Mouse (Mus musculus) stomach, postnatal 0 days (tissue): ENCODE results near the gene Slc5a6. TPM values are rescaled to one million over a fixed set of nuclear protein-coding genes. Genes with fewer than 3 reads are reported as not detected.
"Not testable (repeated sequence)": the region's sequence is repeated elsewhere in the genome, so short reads cannot be mapped to it uniquely, and the experiment has no call there.

Source experiments
- ATAC-seq: fragments of 200-750 bp; cut with Nextera tagmentation; 2 replicates; pipeline ENCODE4 v1.8.0; 2017; ENCODE audit not compliant: low FRiP score, low TSS enrichment
- DNase-seq: peaks from one replicate; pipeline ENCODE4 v3.0.0-alpha.2; 2016; ENCODE audit warnings: low spot score
- H3K27ac ChIP-seq: fragments of 300-500 bp; sonication (generic); replicated peaks from 2 replicates; pipeline ENCODE4 v1.5.1; 2014; ENCODE audit warnings: mild to moderate bottlenecking, control low read depth
- H3K27me3 ChIP-seq: fragments of 300-500 bp; sonication (generic); 2 replicates; pipeline ENCODE4 v1.6.1; 2014; ENCODE audit warnings: low read length; ENCODE audit not compliant: control insufficient read depth, insufficient read depth
- H3K36me3 ChIP-seq: fragments of 300-500 bp; sonication (generic); 2 replicates; pipeline ENCODE4 v1.6.1; 2014; ENCODE audit warnings: low read length, mixed read lengths; ENCODE audit not compliant: control insufficient read depth, insufficient read depth
- H3K4me1 ChIP-seq: fragments of 300-500 bp; sonication (generic); replicated peaks from 2 replicates; pipeline ENCODE4 v1.6.1; 2014; ENCODE audit warnings: antibody characterized with exemption; ENCODE audit not compliant: control insufficient read depth, insufficient read depth
- H3K4me2 ChIP-seq: fragments of 300-500 bp; sonication (generic); replicated peaks from 2 replicates; pipeline ENCODE4 v1.6.1; 2014; ENCODE audit warnings: low read depth, mild to moderate bottlenecking, control low read depth, moderate library complexity
- H3K4me3 ChIP-seq: fragments of 300-500 bp; sonication (generic); 2 replicates; pipeline ENCODE4 v1.5.1; 2014; ENCODE audit warnings: low read depth, low read length, control low read depth
- H3K9ac ChIP-seq: fragments of 300-500 bp; sonication (generic); 2 replicates; pipeline ENCODE4 v1.6.1; 2014; ENCODE audit warnings: mild to moderate bottlenecking, low read length, control low read depth, mixed read lengths
- H3K9me3 ChIP-seq: fragments of 300-500 bp; sonication (generic); 2 replicates; pipeline ENCODE4 v1.6.1; 2016; ENCODE audit warnings: low read length; ENCODE audit not compliant: control insufficient read depth
- CTCF ChIP-seq: IDR thresholded peaks from 2 replicates; pipeline ENCODE4 v1.5.1; 2016; ENCODE audit warnings: antibody characterized with exemption, low read depth, mild to moderate bottlenecking, moderate library complexity
- EP300 ChIP-seq: optimal IDR thresholded peaks from 2 replicates; pipeline ENCODE3; 2016; ENCODE audit warnings: antibody characterized with exemption
- WGBS: fragments of 180-500 bp; shearing (Covaris S2); extraction: QIAGEN DNeasy Blood & Tissue Kit; methylation state at CpG from one replicate; pipeline ENCODE4 v1.1.7; 2014; 5-methylcytosine and 5-hydroxymethylcytosine counted together
- polyA plus RNA-seq: library from polyadenylated mRNA; unstranded; fragments of >200 nt; fragmentation: Nextera tagmentation; extraction: Ambion mirVana; gene quantifications from 2 replicates; pipeline ENCODE4 v1.2.1, GENCODE M21; 2015

The Slc5a6 gene
- polyA plus RNA-seq, 1 experiment from 2014 or later, result 4.2 TPM

- no peaks in the 10 kb centered on the region for H3K9me3 ChIP-seq
- no peaks in the 10 kb centered on the region; the same call in 1 of the 2 replicates for H3K36me3 ChIP-seq
Observed at GRCm38 (mm10) chr5:31046416-31046815, 2.3 kb downstream of the Slc5a6 start.

GRCm38 (mm10) chr5:31038171-31038845 lies 10.4 kb downstream of the Slc5a6 start:
- no peak overlapping the region for H3K4me3 ChIP-seq
- H3K9me3 ChIP-seq, result no peaks in the 10 kb centered on the region
- no peak overlapping the region for H3K4me2 ChIP-seq
- 90% methylated on average over 7 of the region's 7 CpGs for WGBS
- H3K9ac ChIP-seq, result no peak overlapping the region
- H3K27ac ChIP-seq, result no peak overlapping the region
- 0 out of 2 replicates have a peak, but pooled peaks cover 3% of the 10 kb centered on the region for H3K36me3 ChIP-seq
- DNase-seq (no peak), ATAC-seq (no peak)
- TF ChIP-seq EP300, result no peak
- TF ChIP-seq CTCF, result no peak
- no peaks in the 10 kb centered on the region for H3K27me3 ChIP-seq
- no peaks in the 10 kb centered on the region for H3K4me1 ChIP-seq

More at GRCm38 (mm10) chr5:31046416-31046815, 2.3 kb downstream of the Slc5a6 start:
- WGBS, result 86% methylated on average over 6 of the region's 6 CpGs
- Histone ChIP-seq H3K4me3 (no peak overlapping the region), H3K9ac (no peak overlapping the region), H3K4me2 (no peak overlapping the region), H3K27ac (no peak overlapping the region), H3K4me1 (no peaks in the 10 kb centered on the region), H3K27me3 (no peaks in the 10 kb centered on the region)
- ATAC-seq, result no peak
- DNase-seq, result no peak
- TF ChIP-seq CTCF (no peak), EP300 (no peak)

- not testable (repeated sequence) for ATAC-seq, H3K4me2 ChIP-seq, H3K36me3 ChIP-seq, H3K9me3 ChIP-seq, DNase-seq, H3K4me3 ChIP-seq, H3K27me3 ChIP-seq, H3K4me1 ChIP-seq, H3K27ac ChIP-seq, H3K9ac ChIP-seq
- WGBS, result 81% methylated on average over 11 of the region's 11 CpGs
Observed at GRCm38 (mm10) chr5:31036556-31036955, 12.2 kb downstream of the Slc5a6 start.

- no peak overlapping the region for H3K9ac ChIP-seq
- 92% methylated on average over 6 of the region's 6 CpGs for WGBS
- no peak for ATAC-seq
- H3K9me3 ChIP-seq, result no peaks in the 10 kb centered on the region
- H3K36me3 ChIP-seq, result 0 out of 2 replicates have a peak, but pooled peaks cover under 1% of the 10 kb centered on the region
- H3K27ac ChIP-seq, result no peak overlapping the region
- H3K4me1 ChIP-seq, result no peaks in the 10 kb centered on the region
- DNase-seq, result no peak
- H3K27me3 ChIP-seq, result no peaks in the 10 kb centered on the region
- H3K4me2 ChIP-seq, result no peak overlapping the region
- H3K4me3 ChIP-seq, result no peak overlapping the region
- TF ChIP-seq EP300, result no peak
- TF ChIP-seq CTCF, result no peak
Observed at GRCm38 (mm10) chr5:31034669-31035068, 14.1 kb downstream of the Slc5a6 start.

GRCm38 (mm10) chr5:31031508-31031907 lies 17.2 kb downstream of the Slc5a6 start:
- no peak for DNase-seq
- Histone ChIP-seq H3K27me3 (no peaks in the 10 kb centered on the region), H3K36me3 (no peaks in the 10 kb centered on the region), H3K4me2 (no peak overlapping the region), H3K4me3 (no peak overlapping the region), H3K27ac (no peak overlapping the region), H3K4me1 (no peaks in the 10 kb centered on the region), H3K9me3 (no peaks in the 10 kb centered on the region), H3K9ac (no peak overlapping the region)
- no peak for TF ChIP-seq CTCF
- no peak for TF ChIP-seq EP300
- 79% methylated on average over 8 of the region's 8 CpGs for WGBS
- ATAC-seq, result no peak

- Histone ChIP-seq H3K36me3 (no peaks in the 10 kb centered on the region), H3K27ac (no peak overlapping the region), H3K9me3 (no peaks in the 10 kb centered on the region), H3K4me1 (no peaks in the 10 kb centered on the region), H3K4me2 (no peak overlapping the region), H3K9ac (no peak overlapping the region), H3K27me3 (no peaks in the 10 kb centered on the region), H3K4me3 (no peak overlapping the region)
- TF ChIP-seq CTCF (no peak), EP300 (no peak)
- DNase-seq (no peak), ATAC-seq (no peak)
- 80% methylated on average over 4 of the region's 4 CpGs for WGBS
Observed at GRCm38 (mm10) chr5:31030926-31031325, 17.8 kb downstream of the Slc5a6 start.
